Mouse (Mus musculus) hindbrain, embryonic 16.5 days (tissue): ENCODE measurements around the gene Zfyve1. TPM values are rescaled to one million over a fixed set of nuclear protein-coding genes. Genes with fewer than 3 reads are reported as not detected.

Experiments used
- ATAC-seq: fragments of 200-750 bp; cut with Nextera tagmentation; 2 replicates; pipeline ENCODE4 v1.8.0; 2017; ENCODE audit warnings: moderate TSS enrichment, moderate library complexity
- H3K27ac ChIP-seq: fragments of 300-500 bp; sonication (generic); 2 replicates; pipeline ENCODE4 v1.5.1; 2014; ENCODE audit warnings: low read depth, mild to moderate bottlenecking, control low read depth, low read length, moderate library complexity
- H3K27me3 ChIP-seq: fragments of 300-500 bp; sonication (generic); replicated peaks from 2 replicates; pipeline ENCODE4 v1.6.1; 2014; ENCODE audit warnings: low read length; ENCODE audit not compliant: control insufficient read depth, insufficient read depth
- H3K36me3 ChIP-seq: fragments of 300-500 bp; sonication (generic); 2 replicates; pipeline ENCODE4 v1.6.1; 2014; ENCODE audit warnings: mild to moderate bottlenecking, low read length, moderate library complexity, mixed read lengths; ENCODE audit not compliant: control insufficient read depth, insufficient read depth
- H3K4me1 ChIP-seq: fragments of 300-500 bp; sonication (generic); 2 replicates; pipeline ENCODE4 v1.6.1; 2014; ENCODE audit warnings: low read depth, low read length; ENCODE audit not compliant: control insufficient read depth, insufficient read depth
- H3K4me2 ChIP-seq: fragments of 300-500 bp; sonication (generic); 2 replicates; pipeline ENCODE4 v1.6.1; 2014; ENCODE audit warnings: mild to moderate bottlenecking, low read length, control low read depth, moderate library complexity
- H3K4me3 ChIP-seq: fragments of 300-500 bp; sonication (generic); 2 replicates; pipeline ENCODE4 v1.5.1; 2014; ENCODE audit warnings: mild to moderate bottlenecking, low read length, control low read depth, moderate library complexity
- H3K9ac ChIP-seq: fragments of 300-500 bp; sonication (generic); 2 replicates; pipeline ENCODE4 v1.6.1; 2014; ENCODE audit warnings: low read depth, mild to moderate bottlenecking, control low read depth, low read length, moderate library complexity
- H3K9me3 ChIP-seq: fragments of 300-500 bp; sonication (generic); 2 replicates; pipeline ENCODE4 v1.6.1; 2014; ENCODE audit warnings: mild to moderate bottlenecking, low read length, moderate library complexity; ENCODE audit not compliant: control insufficient read depth
- WGBS: fragments of 180-500 bp; shearing (Covaris S2); extraction: QIAGEN DNeasy Blood & Tissue Kit; methylation state at CpG from one replicate; pipeline ENCODE4 v1.1.7; 2014; 5-methylcytosine and 5-hydroxymethylcytosine counted together
- polyA plus RNA-seq: library from polyadenylated mRNA; unstranded; fragments of >200 nt; fragmentation: Nextera tagmentation; extraction: Ambion mirVana; gene quantifications from 2 replicates; pipeline ENCODE4 v1.2.1, GENCODE M21; 2015

Zfyve1 gene
- polyA plus RNA-seq, 1 experiment from 2014 or later = 20.8 TPM

- Histone ChIP-seq H3K4me2 (no peak overlapping the region), H3K9ac (no peak overlapping the region), H3K27me3 (no peaks in the 10 kb centered on the region), H3K4me3 (no peak overlapping the region), H3K27ac (no peak overlapping the region), H3K9me3 (no peaks in the 10 kb centered on the region), H3K36me3 (peaks cover 5% of the 10 kb centered on the region; the same call in 1 of the 2 replicates), H3K4me1 (peaks cover 6% of the 10 kb centered on the region; the same call in 1 of the 2 replicates)
- 86% methylated on average over 3 of the region's 3 CpGs for WGBS
- ATAC-seq = no peak
Measured at GRCm38 (mm10) chr12:83534190-83534589, 62.8 kb downstream of the Zfyve1 start.

GRCm38 (mm10) chr12:83532966-83533365 is 64.1 kb downstream of the Zfyve1 start:
- 74% methylated on average over 3 of the region's 3 CpGs for WGBS
- H3K9ac ChIP-seq = no peak overlapping the region
- no peak overlapping the region for H3K4me2 ChIP-seq
- peaks cover 5% of the 10 kb centered on the region; the same call in 1 of the 2 replicates for H3K36me3 ChIP-seq
- peaks cover 6% of the 10 kb centered on the region; the same call in 1 of the 2 replicates for H3K4me1 ChIP-seq
- no peak overlapping the region for H3K4me3 ChIP-seq
- no peaks in the 10 kb centered on the region for H3K9me3 ChIP-seq
- H3K27me3 ChIP-seq = no peaks in the 10 kb centered on the region
- H3K27ac ChIP-seq = no peak overlapping the region
- ATAC-seq = no peak

DNA sequence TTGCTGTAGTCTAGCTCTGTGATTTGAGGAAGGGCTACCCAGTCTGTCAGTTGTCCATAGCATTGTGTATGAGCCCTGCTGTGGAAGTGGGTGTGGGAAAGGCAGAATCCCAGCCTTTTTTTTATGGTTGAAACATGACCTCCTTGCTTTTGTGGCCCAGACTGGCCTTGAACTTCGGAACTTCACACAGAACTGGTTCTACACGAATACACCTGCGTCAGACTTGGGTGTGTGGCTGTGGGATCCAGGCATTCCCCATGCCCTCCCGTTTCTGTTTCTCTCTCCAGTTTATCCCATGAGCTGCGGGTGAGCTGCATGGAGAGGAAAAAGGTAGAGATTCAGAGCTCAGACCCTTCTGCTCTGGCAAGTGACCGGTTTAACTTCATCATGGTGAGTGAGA is 65.0 kb downstream of the Zfyve1 start:
- Histone ChIP-seq H3K9ac (no peak overlapping the region), H3K4me1 (peaks cover 6% of the 10 kb centered on the region; the same call in 1 of the 2 replicates), H3K4me3 (no peak overlapping the region), H3K27ac (no peak overlapping the region), H3K9me3 (no peaks in the 10 kb centered on the region), H3K4me2 (no peak overlapping the region), H3K36me3 (peaks cover 3% of the 10 kb centered on the region; the same call in 1 of the 2 replicates), H3K27me3 (no peaks in the 10 kb centered on the region)
- no peak for ATAC-seq
- whole genome bisulfite sequencing = 94% methylated on average over 6 of the region's 6 CpGs

DNA sequence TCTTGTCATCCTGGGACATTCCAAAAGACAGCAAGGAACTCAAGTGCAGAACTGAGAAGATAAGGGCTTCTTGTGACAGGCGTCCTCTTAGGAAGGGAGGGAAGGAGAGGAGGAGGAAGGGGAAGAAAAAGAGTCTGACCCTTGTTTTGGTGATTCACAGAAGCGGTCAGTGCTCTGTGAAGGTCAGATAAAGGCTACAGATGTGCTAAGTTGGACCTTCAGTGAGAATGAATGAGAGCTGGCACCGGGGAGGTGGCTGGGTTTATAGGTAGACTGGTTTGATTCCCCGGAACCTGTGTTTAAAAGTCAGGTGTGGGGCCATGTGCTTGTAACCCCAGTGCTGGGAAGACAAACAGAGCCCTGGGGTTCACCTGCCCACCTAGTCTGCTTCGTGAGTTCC is 68.4 kb downstream of the Zfyve1 start:
- Histone ChIP-seq H3K4me2 (no peak overlapping the region), H3K27ac (no peak overlapping the region), H3K4me1 (no peaks in the 10 kb centered on the region), H3K4me3 (no peak overlapping the region), H3K9me3 (no peaks in the 10 kb centered on the region), H3K27me3 (no peaks in the 10 kb centered on the region), H3K9ac (no peak overlapping the region), H3K36me3 (peaks cover 3% of the 10 kb centered on the region; the same call in 1 of the 2 replicates)
- no peak for ATAC-seq
- WGBS = 93% methylated on average over 5 of the region's 5 CpGs

GRCm38 (mm10) chr12:83527816-83528215 is 69.2 kb downstream of the Zfyve1 start:
- H3K27ac ChIP-seq = no peak overlapping the region
- H3K36me3 ChIP-seq = 0 out of 2 replicates have a peak, but pooled peaks cover 3% of the 10 kb centered on the region
- 55% methylated on average over 6 of the region's 6 CpGs for WGBS
- no peaks in the 10 kb centered on the region for H3K27me3 ChIP-seq
- no peak for ATAC-seq
- no peak overlapping the region for H3K9ac ChIP-seq
- H3K4me2 ChIP-seq = no peak overlapping the region
- H3K4me1 ChIP-seq = 0 out of 2 replicates have a peak, but pooled peaks cover 3% of the 10 kb centered on the region
- no peaks in the 10 kb centered on the region for H3K9me3 ChIP-seq
- no peak overlapping the region for H3K4me3 ChIP-seq

DNA sequence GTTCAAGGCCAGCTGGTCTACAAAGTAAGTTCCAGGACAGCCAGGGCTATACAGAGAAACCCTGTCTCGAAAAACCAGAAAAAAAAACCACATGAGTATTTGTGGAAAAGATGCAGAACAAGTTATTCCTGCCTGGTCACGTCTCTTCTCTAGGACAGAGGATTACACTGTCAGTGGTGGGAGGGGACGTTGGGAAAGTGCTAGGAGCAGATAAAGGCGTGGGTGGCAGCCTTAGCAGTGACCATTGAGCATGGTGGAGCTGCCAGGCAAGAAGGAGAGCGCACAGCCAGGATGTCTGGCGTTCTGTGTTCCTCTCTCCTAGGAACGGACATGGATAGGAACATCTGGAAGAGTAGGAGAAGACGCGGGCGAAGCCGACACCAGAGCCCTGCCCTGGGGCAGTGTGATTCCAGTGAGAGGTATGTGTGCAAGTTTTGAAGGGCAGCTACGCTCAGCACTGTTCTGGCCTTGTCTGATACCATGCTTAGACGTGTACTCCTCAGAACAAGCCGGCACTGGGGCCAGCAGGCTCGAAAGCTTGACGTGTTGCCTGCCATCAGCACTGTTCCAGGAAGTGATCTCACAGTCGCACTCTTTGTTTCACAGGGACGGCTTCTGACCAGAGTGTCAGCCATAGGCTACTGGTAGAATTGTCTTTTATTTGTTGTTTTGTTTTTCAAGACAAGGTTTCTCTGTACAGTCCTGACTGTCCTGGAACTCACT is 71.0 kb downstream of the Zfyve1 start:
- no peak overlapping the region for H3K4me3 ChIP-seq
- H3K9me3 ChIP-seq = no peaks in the 10 kb centered on the region
- ATAC-seq = no peak
- WGBS = 86% methylated on average over 18 of the region's 18 CpGs
- H3K4me2 ChIP-seq = no peak overlapping the region
- no peak overlapping the region for H3K27ac ChIP-seq
- no peaks in the 10 kb centered on the region for H3K27me3 ChIP-seq
- no peaks in the 10 kb centered on the region for H3K36me3 ChIP-seq
- H3K9ac ChIP-seq = no peak overlapping the region
- peaks cover 12% of the 10 kb centered on the region for H3K4me1 ChIP-seq

- ATAC-seq = no peak
- H3K27me3 ChIP-seq = no peaks in the 10 kb centered on the region
- H3K4me2 ChIP-seq = no peak overlapping the region
- H3K9me3 ChIP-seq = no peaks in the 10 kb centered on the region
- H3K4me1 ChIP-seq = peaks cover 15% of the 10 kb centered on the region
- 77% methylated on average over 5 of the region's 5 CpGs for WGBS
- H3K27ac ChIP-seq = no peak overlapping the region
- H3K9ac ChIP-seq = no peak overlapping the region
- H3K36me3 ChIP-seq = no peaks in the 10 kb centered on the region
- H3K4me3 ChIP-seq = no peak overlapping the region
Measured at GRCm38 (mm10) chr12:83524329-83524728, 72.7 kb downstream of the Zfyve1 start.

DNA sequence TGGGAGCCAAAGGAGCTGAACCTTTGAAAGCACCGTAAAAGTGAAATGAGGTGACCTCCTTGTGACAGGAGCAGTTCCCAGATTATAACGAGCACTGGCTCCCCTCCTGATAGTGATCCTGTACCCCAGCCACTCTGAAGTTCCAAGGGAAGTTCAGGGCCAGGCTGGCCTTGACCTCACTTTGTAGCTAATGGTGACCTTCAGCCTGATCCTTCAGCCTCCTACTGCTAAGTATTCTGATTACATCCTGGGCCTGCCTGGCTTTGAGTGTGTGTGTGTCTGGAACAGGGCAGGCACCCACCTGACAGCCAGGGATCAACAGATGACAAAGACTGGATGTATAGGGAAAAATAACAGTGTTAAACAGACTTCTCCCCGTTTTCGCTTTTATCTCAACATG is 73.1 kb downstream of the Zfyve1 start:
- H3K36me3 ChIP-seq = no peaks in the 10 kb centered on the region
- no peak overlapping the region for H3K27ac ChIP-seq
- H3K9ac ChIP-seq = no peak overlapping the region
- no peak overlapping the region for H3K4me3 ChIP-seq
- no peaks in the 10 kb centered on the region for H3K27me3 ChIP-seq
- H3K4me2 ChIP-seq = no peak overlapping the region
- 76% methylated on average over 4 of the region's 4 CpGs for WGBS
- H3K4me1 ChIP-seq = peaks cover 15% of the 10 kb centered on the region
- H3K9me3 ChIP-seq = no peaks in the 10 kb centered on the region
- no peak for ATAC-seq

DNA sequence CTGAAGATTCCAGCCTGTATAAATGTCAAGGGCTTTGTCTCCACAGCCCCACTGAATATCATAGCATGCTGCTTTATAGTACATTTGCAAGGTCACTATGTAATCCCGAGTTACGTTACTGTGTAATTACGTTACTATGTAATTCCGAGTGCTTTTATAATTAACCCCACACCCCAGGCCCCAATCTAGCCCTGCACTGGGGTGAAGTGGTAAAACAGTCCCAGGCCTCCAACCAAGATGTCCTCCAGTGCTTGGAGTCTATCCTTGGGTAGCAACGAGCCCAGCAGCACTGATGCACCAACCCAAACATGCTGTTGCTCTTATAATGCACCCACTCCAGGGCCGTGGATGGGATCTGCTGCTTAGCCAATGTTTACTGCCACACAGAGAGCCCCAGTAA is 74.0 kb downstream of the Zfyve1 start:
- no peak for ATAC-seq
- peaks cover 15% of the 10 kb centered on the region for H3K4me1 ChIP-seq
- H3K36me3 ChIP-seq = no peaks in the 10 kb centered on the region
- H3K4me2 ChIP-seq = no peak overlapping the region; the same call in 1 of the 2 replicates
- 85% methylated on average over 6 of the region's 6 CpGs for WGBS
- H3K9me3 ChIP-seq = no peaks in the 10 kb centered on the region
- no peak overlapping the region for H3K4me3 ChIP-seq
- H3K27ac ChIP-seq = no peak overlapping the region
- H3K27me3 ChIP-seq = no peaks in the 10 kb centered on the region
- H3K9ac ChIP-seq = no peak overlapping the region
